Mouse (Mus musculus) ES-Bruce4 (cell line): ENCODE measurements around the gene Mafg. TPM values are rescaled to one million over a fixed set of nuclear protein-coding genes. Genes with fewer than 3 reads are reported as not detected.

Experiments
- H3K27ac ChIP-seq: 2 replicates; pipeline ENCODE4 v1.5.1; 2012; ENCODE audit warnings: low read length, inconsistent platforms; ENCODE audit not compliant: insufficient read depth
- H3K27me3 ChIP-seq: 2 replicates; pipeline ENCODE4 v1.6.1; 2012; ENCODE audit warnings: mild to moderate bottlenecking, low read length, inconsistent platforms; ENCODE audit not compliant: control insufficient read depth, poor library complexity, insufficient read depth, severe bottlenecking
- H3K36me3 ChIP-seq: 2 replicates; pipeline ENCODE4 v1.6.1; 2012; ENCODE audit warnings: inconsistent platforms, mild to moderate bottlenecking, low read length, moderate library complexity; ENCODE audit not compliant: control insufficient read depth, poor library complexity, insufficient read depth, severe bottlenecking
- H3K4me1 ChIP-seq: one replicate; pipeline ENCODE4 v1.8.1; 2011; ENCODE audit warnings: low read length; ENCODE audit not compliant: control insufficient read depth, insufficient read depth
- H3K4me3 ChIP-seq: 2 replicates; pipeline ENCODE4 v1.5.1; 2011; ENCODE audit warnings: low read depth, mild to moderate bottlenecking, low read length
- H3K9ac ChIP-seq: 2 replicates; pipeline ENCODE4 v1.6.1; 2012; ENCODE audit warnings: low read depth, mild to moderate bottlenecking, inconsistent platforms; ENCODE audit not compliant: poor library complexity, severe bottlenecking
- H3K9me3 ChIP-seq: replicated peaks from 2 replicates; pipeline ENCODE4 v1.6.1; 2012; ENCODE audit warnings: mild to moderate bottlenecking, low read length, inconsistent platforms; ENCODE audit not compliant: control insufficient read depth, poor library complexity, insufficient read depth, severe bottlenecking
- CTCF ChIP-seq: IDR thresholded peaks from one replicate; pipeline ENCODE4 v1.8.1; 2011; ENCODE audit warnings: low read depth, low read length
- EP300 ChIP-seq: IDR thresholded peaks from 2 replicates; pipeline ENCODE4 v1.6.1; 2011; ENCODE audit warnings: low read depth, low read length; ENCODE audit not compliant: insufficient read depth
- POLR2A ChIP-seq: IDR thresholded peaks from one replicate; pipeline ENCODE4 v1.8.1; 2011; ENCODE audit warnings: low read length; ENCODE audit not compliant: insufficient read depth
- polyA plus RNA-seq: library from polyadenylated mRNA; stranded (reverse); fragments of >200 nt; gene quantifications from 2 replicates; pipeline ENCODE4 v1.2.4, GENCODE M21; 2011; ENCODE audit warnings: low read depth; ENCODE audit not compliant: missing spikeins, insufficient read depth, insufficient read length

Gene Mafg
- polyA plus RNA-seq, 1 experiment, result 53.0 TPM

DNA sequence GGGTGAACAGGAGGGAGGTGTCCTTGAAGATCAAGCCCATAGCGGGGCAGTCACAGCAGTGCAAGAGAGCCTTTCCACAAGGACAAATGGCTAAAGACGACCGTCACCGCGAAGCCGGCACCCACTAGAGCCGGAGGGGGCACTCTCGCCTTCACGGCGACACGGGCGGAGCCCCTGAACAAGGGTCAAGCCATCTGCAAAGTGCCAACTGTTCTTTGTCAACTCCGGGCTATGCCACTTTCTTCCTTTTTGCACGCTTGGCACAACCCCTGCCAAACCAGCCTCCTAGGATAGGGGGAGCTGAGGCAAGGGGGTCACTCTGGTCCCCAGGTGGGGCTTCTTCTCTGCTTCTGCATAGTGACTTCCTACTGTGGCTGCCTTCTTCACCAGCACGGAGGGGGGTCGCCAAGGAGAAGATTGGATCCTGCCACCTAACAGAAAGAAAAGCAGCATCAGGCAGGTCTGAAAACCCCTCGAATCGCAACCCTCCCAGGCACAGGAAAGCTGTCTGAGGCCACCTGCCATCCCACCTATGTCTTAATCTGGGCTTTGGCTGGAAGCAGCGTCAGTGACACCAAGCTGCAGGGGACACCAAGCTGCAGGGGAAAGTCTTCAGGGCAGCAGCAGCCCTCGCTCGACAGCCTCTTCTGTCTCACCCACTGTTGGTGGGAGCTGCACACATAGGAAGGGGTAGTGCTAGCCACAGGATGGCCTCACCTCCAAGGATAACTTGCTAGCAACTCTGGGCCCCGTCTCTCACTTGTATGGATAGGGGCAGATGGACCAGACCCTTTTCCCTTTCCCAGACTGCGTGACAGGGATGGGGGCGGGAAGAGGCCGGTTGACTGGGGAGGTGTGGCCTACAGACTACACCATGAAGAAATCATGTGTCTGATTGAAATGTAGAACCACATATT, 14.5 kb downstream of the Mafg start:
- TF ChIP-seq CTCF (no peak), POLR2A (no peak), EP300 (no peak)
- no peak overlapping the region for H3K4me3 ChIP-seq
- no peaks in the 10 kb centered on the region for H3K9me3 ChIP-seq
- H3K27ac ChIP-seq, result peak overlapping the region; percentile 74
- H3K9ac ChIP-seq, result peak overlapping the region; percentile 65
- peaks cover 4% of the 10 kb centered on the region for H3K4me1 ChIP-seq
- H3K36me3 ChIP-seq, result peaks cover 2% of the 10 kb centered on the region; the same call in 1 of the 2 replicates
- no peaks in the 10 kb centered on the region for H3K27me3 ChIP-seq

DNA sequence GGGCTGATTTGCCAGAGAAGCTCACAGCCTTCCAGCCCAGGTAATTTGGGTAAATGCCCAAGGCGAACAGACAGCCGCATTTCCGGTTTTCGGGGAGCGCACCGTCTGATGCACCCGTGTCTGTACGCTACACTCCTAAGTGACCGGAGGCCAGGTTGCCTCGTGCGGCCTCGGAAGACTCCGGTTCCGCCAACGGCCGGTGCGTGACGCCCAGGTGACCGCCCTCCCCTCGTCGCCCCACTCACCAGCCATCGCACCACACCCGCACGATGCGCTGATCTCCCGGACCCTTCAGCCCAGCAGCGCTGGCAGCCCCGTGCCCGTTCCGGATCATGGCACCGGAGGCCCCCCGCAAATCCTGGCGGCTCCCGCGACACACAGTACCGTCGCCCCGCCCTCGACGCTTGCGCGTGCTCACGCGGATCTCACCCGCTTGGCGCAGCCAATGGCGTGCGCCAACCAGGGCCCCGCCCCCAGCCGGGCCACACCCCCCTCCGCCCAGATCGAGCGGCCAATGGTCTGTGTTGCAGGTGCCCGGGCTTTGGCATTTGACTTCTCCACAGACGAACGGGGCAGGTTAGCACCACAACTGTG, 15.8 kb downstream of the Mafg start, which contains the start of gene Pcyt2:
Gene Pcyt2 (minus strand): TSS at position 418 of the 594 bp plus-strand sequence.
- Histone ChIP-seq H3K4me3 (peak within 1 kb of the TSS; percentile 83), H3K27ac (peak within 1 kb of the TSS; percentile 74)

DNA sequence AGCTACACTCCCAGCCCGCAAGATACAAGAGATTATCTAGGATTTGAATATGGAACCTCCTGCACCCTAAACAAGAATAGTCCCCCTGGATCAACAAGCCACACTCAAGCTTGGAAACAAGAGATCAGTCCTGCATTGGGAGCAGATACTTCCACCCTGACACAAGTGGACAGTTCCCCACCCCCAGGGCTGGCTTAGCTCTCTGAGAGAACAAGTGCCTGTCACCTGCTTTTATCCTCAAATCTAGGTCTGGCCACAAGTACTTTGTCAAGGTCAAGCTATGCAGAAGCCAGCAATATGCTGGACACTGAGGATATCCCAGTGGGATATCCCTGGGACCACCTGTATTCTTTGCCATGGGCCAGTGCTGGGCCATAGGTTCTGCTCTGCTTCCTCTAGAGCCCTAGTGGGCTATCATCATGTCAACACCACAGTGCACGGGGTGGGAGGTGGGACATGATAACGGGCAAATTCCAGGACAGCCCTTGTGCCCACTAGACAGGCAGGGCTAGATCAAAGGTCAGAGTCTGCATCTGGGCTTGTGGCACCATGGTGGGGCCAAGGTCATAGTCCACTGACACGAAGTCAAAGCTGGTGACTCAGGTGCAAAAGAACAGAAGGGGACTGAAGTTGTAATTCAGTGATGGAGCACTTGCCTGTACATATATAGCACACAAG, 16.6 kb downstream of the Mafg start:
- H3K27ac ChIP-seq, result peak overlapping the region; percentile 4; the same call in 1 of the 2 replicates
- peaks cover 10% of the 10 kb centered on the region for H3K36me3 ChIP-seq
- peak overlapping the region; percentile 65 for H3K9ac ChIP-seq
- TF ChIP-seq POLR2A (no peak), EP300 (no peak), CTCF (no peak)
- peaks cover 4% of the 10 kb centered on the region for H3K4me1 ChIP-seq
- H3K9me3 ChIP-seq, result no peaks in the 10 kb centered on the region
- H3K27me3 ChIP-seq, result no peaks in the 10 kb centered on the region
- peak overlapping the region; percentile 83 for H3K4me3 ChIP-seq

More for the DNA sequence above, 15.8 kb downstream of the Mafg start, which contains the start of gene Pcyt2:
- Histone ChIP-seq H3K4me1 (peaks cover 4% of the 10 kb centered on the region), H3K9me3 (no peaks in the 10 kb centered on the region), H3K27me3 (no peaks in the 10 kb centered on the region), H3K9ac (peak within 1 kb of the TSS; percentile 65), H3K36me3 (peaks cover 9% of the 10 kb centered on the region)
- TF ChIP-seq CTCF (no peak), POLR2A (peak; percentile 58), EP300 (no peak)

DNA sequence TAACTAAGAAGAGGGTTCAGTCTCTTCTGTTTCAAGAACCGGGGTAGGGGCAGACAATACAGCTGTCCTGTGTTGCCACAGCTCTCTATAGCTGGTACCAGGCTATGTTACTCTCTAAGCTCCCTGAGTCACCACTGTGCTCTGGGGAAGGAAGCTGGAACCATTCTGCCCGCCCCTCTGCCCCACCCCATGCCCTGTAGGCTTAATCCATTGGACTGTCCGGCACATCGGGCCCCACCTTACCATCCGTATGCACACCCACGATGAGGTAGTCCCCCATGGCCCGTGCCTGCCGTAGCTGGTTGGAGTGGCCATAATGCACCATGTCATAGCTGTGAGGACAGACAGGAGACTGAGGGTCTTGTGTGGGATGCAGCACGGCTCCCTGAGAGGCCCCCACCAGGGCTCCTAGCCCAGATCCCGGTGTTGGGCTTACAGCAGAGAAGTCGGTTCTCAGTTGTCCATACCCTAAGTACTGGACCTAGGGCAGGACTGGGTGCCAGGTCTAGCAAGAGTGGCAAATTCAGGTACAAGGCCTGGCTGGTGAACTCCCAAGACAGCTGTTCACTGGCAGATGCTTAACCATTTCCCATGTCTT, 17.7 kb downstream of the Mafg start:
- peaks cover 18% of the 10 kb centered on the region for H3K36me3 ChIP-seq
- no peaks in the 10 kb centered on the region for H3K9me3 ChIP-seq
- no peak overlapping the region for H3K4me3 ChIP-seq
- no peak overlapping the region for H3K27ac ChIP-seq
- H3K4me1 ChIP-seq, result peaks cover 4% of the 10 kb centered on the region
- TF ChIP-seq EP300 (no peak), CTCF (no peak), POLR2A (no peak)
- no peak overlapping the region for H3K9ac ChIP-seq
- H3K27me3 ChIP-seq, result no peaks in the 10 kb centered on the region

DNA sequence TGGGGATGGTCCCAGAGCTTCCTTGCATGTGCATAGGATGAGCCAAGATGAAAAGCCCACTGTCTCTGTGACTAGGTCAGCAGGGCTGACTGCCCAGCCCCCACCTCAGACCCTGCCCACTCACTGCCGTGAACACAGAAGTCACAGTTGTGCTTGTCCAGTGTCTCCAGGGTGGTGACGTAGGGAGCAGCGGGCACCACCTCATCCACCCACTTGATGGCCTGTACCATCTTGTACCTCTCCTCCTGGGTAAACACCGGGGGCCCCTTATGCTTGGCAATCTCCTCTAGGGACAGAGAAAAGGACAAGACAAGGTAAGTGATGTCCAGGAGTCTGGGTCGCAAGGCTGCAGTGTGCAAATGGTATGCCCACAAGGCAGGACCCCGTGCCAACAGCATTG, 18.2 kb downstream of the Mafg start:
- H3K4me1 ChIP-seq, result peaks cover 4% of the 10 kb centered on the region
- peaks cover 18% of the 10 kb centered on the region for H3K36me3 ChIP-seq
- no peaks in the 10 kb centered on the region for H3K27me3 ChIP-seq
- TF ChIP-seq EP300, result no peak
- no peak for TF ChIP-seq POLR2A
- TF ChIP-seq CTCF, result no peak
- H3K9ac ChIP-seq, result no peak overlapping the region
- H3K27ac ChIP-seq, result no peak overlapping the region
- H3K9me3 ChIP-seq, result no peaks in the 10 kb centered on the region
- H3K4me3 ChIP-seq, result no peak overlapping the region
